Mouse (Mus musculus) limb, embryonic 11.5 days (tissue): ENCODE results near the gene Scamp2. TPM values are rescaled to one million over a fixed set of nuclear protein-coding genes. Genes with fewer than 3 reads are reported as not detected.

ENCODE experiments used
- ATAC-seq: fragments of 200-750 bp; cut with Nextera tagmentation; 2 replicates; pipeline ENCODE4 v1.8.0; 2017; ENCODE audit warnings: low read depth; ENCODE audit not compliant: insufficient number of reproducible peaks, low FRiP score, low TSS enrichment
- DNase-seq: peaks from one replicate; pipeline ENCODE4 v3.0.0-alpha.2; 2015; ENCODE audit warnings: low spot score
- H3K27ac ChIP-seq: fragments of 300-500 bp; sonication (generic); replicated peaks from 2 replicates; pipeline ENCODE4 v1.5.1; 2014; ENCODE audit warnings: low read depth, mild to moderate bottlenecking, low read length
- H3K27me3 ChIP-seq: fragments of 300-500 bp; sonication (generic); 2 replicates; pipeline ENCODE4 v1.6.1; 2014; ENCODE audit warnings: mild to moderate bottlenecking, low read length, mixed read lengths; ENCODE audit not compliant: control insufficient read depth, insufficient read depth
- H3K36me3 ChIP-seq: fragments of 300-500 bp; sonication (generic); 2 replicates; pipeline ENCODE4 v1.6.1; 2014; ENCODE audit warnings: mild to moderate bottlenecking, low read length, moderate library complexity, mixed read lengths; ENCODE audit not compliant: control insufficient read depth, insufficient read depth
- H3K4me1 ChIP-seq: fragments of 300-500 bp; sonication (generic); 2 replicates; pipeline ENCODE4 v1.6.1; 2014; ENCODE audit warnings: low read length, mixed read lengths; ENCODE audit not compliant: control insufficient read depth, insufficient read depth
- H3K4me2 ChIP-seq: fragments of 300-500 bp; sonication (generic); 2 replicates; pipeline ENCODE4 v1.6.1; 2014; ENCODE audit warnings: low read depth, mild to moderate bottlenecking, moderate library complexity; ENCODE audit not compliant: severe bottlenecking
- H3K4me3 ChIP-seq: fragments of 300-500 bp; sonication (generic); 2 replicates; pipeline ENCODE4 v1.5.1; 2014; ENCODE audit warnings: low read depth, low read length
- H3K9ac ChIP-seq: fragments of 300-500 bp; sonication (generic); 2 replicates; pipeline ENCODE4 v1.6.1; 2014; ENCODE audit warnings: mild to moderate bottlenecking, low read length
- H3K9me3 ChIP-seq: fragments of 300-500 bp; sonication (generic); 2 replicates; pipeline ENCODE4 v1.6.1; 2016; ENCODE audit warnings: low read length; ENCODE audit not compliant: control insufficient read depth
- WGBS: fragments of 180-500 bp; shearing (Covaris S2); extraction: QIAGEN DNeasy Blood & Tissue Kit; methylation state at CpG from one replicate; pipeline ENCODE4 v1.1.7; 2014; 5-methylcytosine and 5-hydroxymethylcytosine counted together
- polyA plus RNA-seq: library from polyadenylated mRNA; unstranded; fragments of >200 nt; fragmentation: Nextera tagmentation; extraction: Ambion mirVana; gene quantifications from 2 replicates; pipeline ENCODE4 v1.2.1, GENCODE M21; 2014

Gene Scamp2
- polyA plus RNA-seq, 1 experiment from 2014 or later, result 44.4 TPM

GRCm38 (mm10) chr9:57629118-57629874 is 68.6 kb downstream of the Scamp2 start:
- Histone ChIP-seq H3K27ac (no peak overlapping the region), H3K4me1 (0 out of 2 replicates have a peak, but pooled peaks cover 3% of the 10 kb centered on the region), H3K36me3 (peaks cover 35% of the 10 kb centered on the region), H3K4me2 (no peak overlapping the region), H3K9me3 (no peaks in the 10 kb centered on the region), H3K9ac (no peak overlapping the region), H3K27me3 (no peaks in the 10 kb centered on the region), H3K4me3 (no peak overlapping the region)
- ATAC-seq (peak; percentile 44; the same call in 1 of the 2 replicates), DNase-seq (peak; percentile 87)
- 66% methylated on average over 14 of the region's 14 CpGs for WGBS

GRCm38 (mm10) chr9:57633481-57634024 is 72.8 kb downstream of the Scamp2 start:
- Histone ChIP-seq H3K9ac (no peak overlapping the region), H3K27ac (no peak overlapping the region), H3K9me3 (no peaks in the 10 kb centered on the region), H3K4me3 (no peak overlapping the region), H3K36me3 (peaks cover 21% of the 10 kb centered on the region), H3K27me3 (no peaks in the 10 kb centered on the region), H3K4me1 (peaks cover 17% of the 10 kb centered on the region), H3K4me2 (no peak overlapping the region)
- DNase-seq, result no peak
- 44% methylated on average over 4 of the region's 4 CpGs for WGBS
- ATAC-seq, result no peak

GRCm38 (mm10) chr9:57637272-57637671 is 76.5 kb downstream of the Scamp2 start:
- no peak overlapping the region for H3K9ac ChIP-seq
- no peaks in the 10 kb centered on the region for H3K27me3 ChIP-seq
- ATAC-seq (no peak), DNase-seq (no peak)
- no peaks in the 10 kb centered on the region for H3K9me3 ChIP-seq
- peaks cover 51% of the 10 kb centered on the region for H3K4me1 ChIP-seq
- H3K27ac ChIP-seq, result peak overlapping the region; percentile 91
- peak overlapping the region; percentile 10; the same call in 1 of the 2 replicates for H3K4me2 ChIP-seq
- H3K36me3 ChIP-seq, result no peaks in the 10 kb centered on the region; the same call in 1 of the 2 replicates
- 79% methylated on average over 3 of the region's 3 CpGs for WGBS
- no peak overlapping the region for H3K4me3 ChIP-seq

- WGBS, result 46% methylated on average over 6 of the region's 6 CpGs
- Histone ChIP-seq H3K9ac (no peak overlapping the region; the same call in 1 of the 2 replicates), H3K9me3 (no peaks in the 10 kb centered on the region), H3K27me3 (no peaks in the 10 kb centered on the region), H3K27ac (peak overlapping the region; percentile 91), H3K4me1 (peaks cover 51% of the 10 kb centered on the region), H3K4me3 (no peak overlapping the region), H3K4me2 (peak overlapping the region; percentile 41; the same call in 1 of the 2 replicates), H3K36me3 (no peaks in the 10 kb centered on the region; the same call in 1 of the 2 replicates)
- ATAC-seq, result no peak
- no peak for DNase-seq
These were observed 77.1 kb downstream of the Scamp2 start for GRCm38 (mm10) chr9:57637741-57638322.

Other genes with a start within 250 kb of the Scamp2 start
- gene Ppcdc, start 120.8 kb upstream of the Scamp2 start, polyA plus RNA-seq, result 26.5 and 32.2 TPM in 2 replicates
- 3.1 and 4.1 TPM in 2 replicates for gene Scamp5, start 92.9 kb upstream of the Scamp2 start, polyA plus RNA-seq
- gene Rpp25, start 56.9 kb upstream of the Scamp2 start, polyA plus RNA-seq, result 0.35 and 0.44 TPM in 2 replicates
- gene Cox5a, start 39.7 kb upstream of the Scamp2 start, polyA plus RNA-seq, result 622 and 641 TPM in 2 replicates
- 16.8 and 17.8 TPM in 2 replicates for gene Fam219b, start 23.4 kb upstream of the Scamp2 start, polyA plus RNA-seq
- gene Mpi, start 8.2 kb upstream of the Scamp2 start, polyA plus RNA-seq, result 43.5 and 43.8 TPM in 2 replicates
- gene Ulk3, start 28.5 kb downstream of the Scamp2 start, polyA plus RNA-seq, result 9.7 and 9.8 TPM in 2 replicates
- not detected in 2 replicates for gene Cplx3, start 45.3 kb downstream of the Scamp2 start, polyA plus RNA-seq
- gene Lman1l, start 59.8 kb downstream of the Scamp2 start, polyA plus RNA-seq, result not detected in 2 replicates
- gene Csk, start 92.7 kb downstream of the Scamp2 start, polyA plus RNA-seq, result 33.7 and 34.6 TPM in 2 replicates
- gene Cyp1a2, start 122.8 kb downstream of the Scamp2 start, polyA plus RNA-seq, result not detected in 2 replicates
- gene Cyp1a1, start 127.0 kb downstream of the Scamp2 start, polyA plus RNA-seq, result not detected in 2 replicates
- 29.2 and 31.7 TPM in 2 replicates for gene Edc3, start 147.6 kb downstream of the Scamp2 start, polyA plus RNA-seq
- 69.4 and 72.2 TPM in 2 replicates for gene Clk3, start 204.9 kb downstream of the Scamp2 start, polyA plus RNA-seq